Mouse (Mus musculus) limb, embryonic 11.5 days (tissue): Measurements from ENCODE around the gene Gm21953. TPM values are rescaled to one million over a fixed set of nuclear protein-coding genes. Genes with fewer than 3 reads are reported as not detected.
"Not testable (repeated sequence)": the region's sequence is repeated elsewhere in the genome, so short reads cannot be mapped to it uniquely, and the experiment has no call there.

Experiments used
- ATAC-seq: fragments of 200-750 bp; cut with Nextera tagmentation; 2 replicates; pipeline ENCODE4 v1.8.0; 2017; ENCODE audit warnings: low read depth; ENCODE audit not compliant: insufficient number of reproducible peaks, low FRiP score, low TSS enrichment
- DNase-seq: peaks from one replicate; pipeline ENCODE4 v3.0.0-alpha.2; 2015; ENCODE audit warnings: low spot score
- H3K27ac ChIP-seq: fragments of 300-500 bp; sonication (generic); replicated peaks from 2 replicates; pipeline ENCODE4 v1.5.1; 2014; ENCODE audit warnings: low read depth, mild to moderate bottlenecking, low read length
- H3K27me3 ChIP-seq: fragments of 300-500 bp; sonication (generic); 2 replicates; pipeline ENCODE4 v1.6.1; 2014; ENCODE audit warnings: mild to moderate bottlenecking, low read length, mixed read lengths; ENCODE audit not compliant: control insufficient read depth, insufficient read depth
- H3K36me3 ChIP-seq: fragments of 300-500 bp; sonication (generic); 2 replicates; pipeline ENCODE4 v1.6.1; 2014; ENCODE audit warnings: mild to moderate bottlenecking, low read length, moderate library complexity, mixed read lengths; ENCODE audit not compliant: control insufficient read depth, insufficient read depth
- H3K4me1 ChIP-seq: fragments of 300-500 bp; sonication (generic); 2 replicates; pipeline ENCODE4 v1.6.1; 2014; ENCODE audit warnings: low read length, mixed read lengths; ENCODE audit not compliant: control insufficient read depth, insufficient read depth
- H3K4me2 ChIP-seq: fragments of 300-500 bp; sonication (generic); 2 replicates; pipeline ENCODE4 v1.6.1; 2014; ENCODE audit warnings: low read depth, mild to moderate bottlenecking, moderate library complexity; ENCODE audit not compliant: severe bottlenecking
- H3K4me3 ChIP-seq: fragments of 300-500 bp; sonication (generic); 2 replicates; pipeline ENCODE4 v1.5.1; 2014; ENCODE audit warnings: low read depth, low read length
- H3K9ac ChIP-seq: fragments of 300-500 bp; sonication (generic); 2 replicates; pipeline ENCODE4 v1.6.1; 2014; ENCODE audit warnings: mild to moderate bottlenecking, low read length
- H3K9me3 ChIP-seq: fragments of 300-500 bp; sonication (generic); 2 replicates; pipeline ENCODE4 v1.6.1; 2016; ENCODE audit warnings: low read length; ENCODE audit not compliant: control insufficient read depth
- WGBS: fragments of 180-500 bp; shearing (Covaris S2); extraction: QIAGEN DNeasy Blood & Tissue Kit; methylation state at CpG from one replicate; pipeline ENCODE4 v1.1.7; 2014; 5-methylcytosine and 5-hydroxymethylcytosine counted together
- polyA plus RNA-seq: library from polyadenylated mRNA; unstranded; fragments of >200 nt; fragmentation: Nextera tagmentation; extraction: Ambion mirVana; gene quantifications from 2 replicates; pipeline ENCODE4 v1.2.1, GENCODE M21; 2014

The Gm21953 gene
- not detected in 2 replicates for polyA plus RNA-seq

- H3K36me3 ChIP-seq, ATAC-seq, H3K9me3 ChIP-seq, H3K9ac ChIP-seq, H3K4me1 ChIP-seq, H3K27ac ChIP-seq, H3K27me3 ChIP-seq, H3K4me3 ChIP-seq, DNase-seq, H3K4me2 ChIP-seq: not testable (repeated sequence)
- no CpG with 5 or more reads among the region's 18 CpGs for WGBS
These were observed at the start of gene Gm21953 for GRCm38 (mm10) chr4:42293967-42294366. Gm21953 (plus strand) TSS chr4:42294267.

DNA sequence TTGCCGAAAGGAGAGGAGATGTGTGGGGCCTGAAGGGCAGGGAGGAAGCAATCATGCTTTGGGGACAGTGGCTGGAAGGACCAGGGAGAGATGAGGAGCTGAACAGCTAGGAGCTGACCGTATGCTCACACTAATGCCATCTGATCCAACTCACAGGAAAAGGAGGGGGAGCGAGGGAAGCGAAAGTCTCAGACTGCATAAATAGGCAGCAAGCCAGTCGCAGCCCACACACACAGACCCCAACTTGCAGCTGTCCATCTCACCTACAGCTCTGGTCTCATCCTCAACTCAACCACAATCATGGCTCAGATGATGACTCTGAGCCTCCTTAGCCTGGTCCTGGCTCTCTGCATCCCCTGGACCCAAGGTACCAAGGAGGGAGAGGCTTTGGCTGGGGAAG is 38.6 kb upstream of the Gm21953 start, which contains the start of gene Ccl21b:
Gene Ccl21b (plus strand): TSS at position 301 of the 400 bp plus-strand sequence.
- not testable (repeated sequence) for H3K9me3 ChIP-seq, ATAC-seq, H3K36me3 ChIP-seq, H3K9ac ChIP-seq, H3K27me3 ChIP-seq, DNase-seq, H3K27ac ChIP-seq, H3K4me1 ChIP-seq, H3K4me3 ChIP-seq, H3K4me2 ChIP-seq
- no CpG with 5 or more reads among the region's 5 CpGs for WGBS

DNA sequence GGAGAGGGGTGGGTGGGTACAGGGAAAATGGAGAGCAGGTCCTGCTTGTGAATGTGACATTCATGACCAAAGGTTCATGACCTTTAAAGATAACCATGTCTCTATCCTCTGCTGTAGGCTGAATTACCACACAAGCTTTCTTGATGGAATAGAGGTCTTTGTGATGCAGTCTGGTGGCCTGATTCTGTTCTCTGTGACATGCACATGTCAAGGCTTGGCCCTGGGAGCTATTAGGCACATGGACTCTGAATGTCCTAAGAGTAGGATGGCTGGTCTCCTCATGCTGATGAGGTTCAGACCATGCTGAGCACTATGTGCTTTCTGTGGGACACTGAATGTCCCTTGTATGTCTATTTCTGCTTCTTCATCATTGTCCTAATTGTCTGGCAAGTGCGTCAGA is 24.0 kb downstream of the Gm21953 start, which contains the start of gene Fam205a3:
Gene Fam205a3 (plus strand): TSS at position 301 of the 400 bp plus-strand sequence.
- DNase-seq, H3K4me3 ChIP-seq, H3K9ac ChIP-seq, H3K4me1 ChIP-seq, H3K36me3 ChIP-seq, H3K27me3 ChIP-seq, H3K4me2 ChIP-seq, H3K27ac ChIP-seq, ATAC-seq, H3K9me3 ChIP-seq: not testable (repeated sequence)
- no CpG with 5 or more reads among the region's 1 CpGs for WGBS

Other genes with a start within 250 kb of the Gm21953 start
- gene Gm3893, start 203.1 kb upstream of the Gm21953 start, polyA plus RNA-seq = not detected in 2 replicates
- gene Gm13304, start 179.4 kb upstream of the Gm21953 start, polyA plus RNA-seq = 1.1 TPM in 1 of 2 replicates, not detected in the other
- gene Gm13306, start 140.8 kb upstream of the Gm21953 start, polyA plus RNA-seq = not detected in 2 replicates
- gene Gm13305, start 125.7 kb upstream of the Gm21953 start, polyA plus RNA-seq = 0.63 TPM in 1 of 2 replicates, not detected in the other
- gene Gm10600, start 53.6 kb upstream of the Gm21953 start, polyA plus RNA-seq = not detected in 2 replicates
- not detected in 2 replicates for gene Ccl21b, start 38.5 kb upstream of the Gm21953 start, polyA plus RNA-seq
- not detected in 2 replicates for gene Fam205a3, start 24.1 kb downstream of the Gm21953 start, polyA plus RNA-seq
- gene Gm21586, start 145.1 kb downstream of the Gm21953 start, polyA plus RNA-seq = not detected in 2 replicates
- gene Gm2163, start 172.5 kb downstream of the Gm21953 start, polyA plus RNA-seq = 0.10 and 0.15 TPM in 2 replicates
- not detected in 2 replicates for gene Fam205a2, start 233.9 kb downstream of the Gm21953 start, polyA plus RNA-seq